Mouse (Mus musculus) cerebellum, adult 2 months (tissue): Measurements from ENCODE around the gene Zzz3. TPM values are rescaled to one million over a fixed set of nuclear protein-coding genes. Genes with fewer than 3 reads are reported as not detected.

ENCODE experiments used
- DNase-seq, 2 experiments: peaks; one replicate each; pipeline ENCODE4 v3.0.0; 2021
- H3K27ac ChIP-seq: fragments of 200-500 bp; 2 replicates; pipeline ENCODE4 v1.5.1; 2012; ENCODE audit warnings: low read length, control low read depth, inconsistent platforms; ENCODE audit not compliant: insufficient read depth
- H3K27me3 ChIP-seq: fragments of 200-500 bp; 2 replicates; pipeline ENCODE4 v1.6.1; 2012; ENCODE audit warnings: inconsistent platforms, mild to moderate bottlenecking, low read length, moderate library complexity; ENCODE audit not compliant: control insufficient read depth, insufficient read depth
- H3K4me1 ChIP-seq: fragments of 200-500 bp; 2 replicates; pipeline ENCODE4 v1.6.1; 2011; ENCODE audit warnings: low read length; ENCODE audit not compliant: control insufficient read depth, insufficient read depth
- H3K4me3 ChIP-seq: fragments of 200-500 bp; replicated peaks from 2 replicates; pipeline ENCODE3; 2011; ENCODE audit warnings: mild to moderate bottlenecking, low read depth, low read length, control low read depth; ENCODE audit not compliant: insufficient read depth
- CTCF ChIP-seq: fragments of 200-500 bp; IDR thresholded peaks from 2 replicates; pipeline ENCODE4 v1.5.1; 2011; ENCODE audit warnings: low read depth, mild to moderate bottlenecking, control low read depth, low read length, moderate library complexity, borderline replicate concordance; ENCODE audit not compliant: insufficient read depth
- POLR2A ChIP-seq: fragments of 200-500 bp; IDR thresholded peaks from 2 replicates; pipeline ENCODE4 v1.6.1; 2011; ENCODE audit warnings: low read length, control low read depth, borderline replicate concordance; ENCODE audit not compliant: insufficient read depth
- WGBS: fragments of 180-500 bp; shearing (Covaris S2); methylation state at CpG from one replicate; pipeline ENCODE4 v1.1.7; 2018; 5-methylcytosine and 5-hydroxymethylcytosine counted together
- polyA plus RNA-seq: library from polyadenylated mRNA; depleted of rRNA; stranded (reverse); fragments of >200 nt; gene quantifications from 2 replicates; pipeline ENCODE4 v1.2.3, GENCODE M21; 2012

The Zzz3 gene
- polyA plus RNA-seq, 1 experiment = 25.2 TPM

- no peak for DNase-seq
- Histone ChIP-seq H3K4me1 (no peaks in the 10 kb centered on the region), H3K27me3 (no peaks in the 10 kb centered on the region), H3K4me3 (no peak overlapping the region), H3K27ac (no peak overlapping the region)
- TF ChIP-seq POLR2A (no peak), CTCF (no peak)
- 64% methylated on average over 18 of the region's 18 CpGs for WGBS
Measured at GRCm38 (mm10) chr3:152469423-152470200, 74.3 kb downstream of the Zzz3 start.

- Histone ChIP-seq H3K27ac (no peak overlapping the region), H3K27me3 (no peaks in the 10 kb centered on the region), H3K4me1 (no peaks in the 10 kb centered on the region), H3K4me3 (no peak overlapping the region)
- no peak for TF ChIP-seq POLR2A
- no peak for TF ChIP-seq CTCF
- DNase-seq = no peak
- WGBS = 79% methylated on average over 10 of the region's 10 CpGs
Measured at GRCm38 (mm10) chr3:152470347-152470746, 75.1 kb downstream of the Zzz3 start.

GRCm38 (mm10) chr3:152472676-152473075 is 77.4 kb downstream of the Zzz3 start:
- H3K4me1 ChIP-seq = no peaks in the 10 kb centered on the region
- 28% methylated on average over 16 of the region's 16 CpGs for WGBS
- no peaks in the 10 kb centered on the region for H3K27me3 ChIP-seq
- H3K27ac ChIP-seq = no peak overlapping the region
- TF ChIP-seq POLR2A = no peak
- no peak for TF ChIP-seq CTCF
- no peak overlapping the region for H3K4me3 ChIP-seq
- peak in 1 of 2 experiments; percentile 27 for DNase-seq

GRCm38 (mm10) chr3:152474582-152475277 is 79.5 kb downstream of the Zzz3 start:
- no peak overlapping the region for H3K27ac ChIP-seq
- H3K4me1 ChIP-seq = no peaks in the 10 kb centered on the region; the same call in 1 of the 2 replicates
- TF ChIP-seq CTCF (peak; percentile 67), POLR2A (no peak)
- no peaks in the 10 kb centered on the region for H3K27me3 ChIP-seq
- WGBS = 53% methylated on average over 15 of the region's 15 CpGs
- H3K4me3 ChIP-seq = no peak overlapping the region
- DNase-seq = peak; percentile 22 to 33

GRCm38 (mm10) chr3:152475278-152475669 is 80.0 kb downstream of the Zzz3 start:
- DNase-seq = no peak
- Histone ChIP-seq H3K4me1 (no peaks in the 10 kb centered on the region; the same call in 1 of the 2 replicates), H3K27ac (no peak overlapping the region), H3K27me3 (no peaks in the 10 kb centered on the region), H3K4me3 (no peak overlapping the region)
- 97% methylated on average over 1 of the region's 1 CpGs for WGBS
- TF ChIP-seq POLR2A = no peak
- no peak for TF ChIP-seq CTCF

- H3K4me3 ChIP-seq = no peak overlapping the region
- WGBS = 97% methylated on average over 3 of the region's 3 CpGs
- TF ChIP-seq POLR2A (no peak), CTCF (no peak)
- no peaks in the 10 kb centered on the region for H3K27me3 ChIP-seq
- no peak overlapping the region for H3K27ac ChIP-seq
- DNase-seq = no peak
- H3K4me1 ChIP-seq = no peaks in the 10 kb centered on the region; the same call in 1 of the 2 replicates
Measured at GRCm38 (mm10) chr3:152475894-152476293, 80.6 kb downstream of the Zzz3 start.

GRCm38 (mm10) chr3:152477796-152478527 is 82.7 kb downstream of the Zzz3 start:
- H3K4me1 ChIP-seq = no peaks in the 10 kb centered on the region; the same call in 1 of the 2 replicates
- peak overlapping the region; percentile 28 for H3K4me3 ChIP-seq

More at GRCm38 (mm10) chr3:152477796-152478527, 82.7 kb downstream of the Zzz3 start:
- TF ChIP-seq CTCF = peak; percentile 47
- no peak for TF ChIP-seq POLR2A
- no peak overlapping the region for H3K27ac ChIP-seq
- DNase-seq = peak; percentile 39 to 45
- whole genome bisulfite sequencing = 7% methylated on average over 23 of the region's 23 CpGs
- no peaks in the 10 kb centered on the region for H3K27me3 ChIP-seq
